Mouse (Mus musculus) lung, postnatal 0 days (tissue): ENCODE results near the gene Pnpla7. TPM values are rescaled to one million over a fixed set of nuclear protein-coding genes. Genes with fewer than 3 reads are reported as not detected.

ENCODE experiments used
- ATAC-seq: fragments of 200-750 bp; cut with Nextera tagmentation; 2 replicates; pipeline ENCODE4 v1.8.0; 2017; ENCODE audit warnings: moderate library complexity
- DNase-seq: peaks from one replicate; pipeline ENCODE4 v3.0.0-alpha.2; 2016; ENCODE audit warnings: low spot score
- H3K27ac ChIP-seq: fragments of 300-500 bp; sonication (generic); 2 replicates; pipeline ENCODE4 v1.5.1; 2014; ENCODE audit warnings: antibody characterized with exemption, mild to moderate bottlenecking, low read length, mixed read lengths
- H3K27me3 ChIP-seq: fragments of 300-500 bp; sonication (generic); replicated peaks from 2 replicates; pipeline ENCODE4 v1.6.1; 2014; ENCODE audit warnings: low read length, mixed read lengths; ENCODE audit not compliant: insufficient read depth
- H3K36me3 ChIP-seq: fragments of 300-500 bp; sonication (generic); 2 replicates; pipeline ENCODE4 v1.6.1; 2014; ENCODE audit warnings: low read length, mixed read lengths; ENCODE audit not compliant: insufficient read depth
- H3K4me1 ChIP-seq: fragments of 300-500 bp; sonication (generic); 2 replicates; pipeline ENCODE4 v1.6.1; 2014; ENCODE audit warnings: antibody characterized with exemption, low read depth, low read length, mixed read lengths; ENCODE audit not compliant: insufficient read depth
- H3K4me2 ChIP-seq: fragments of 300-500 bp; sonication (generic); replicated peaks from 2 replicates; pipeline ENCODE4 v1.6.1; 2014; ENCODE audit warnings: low read depth, mild to moderate bottlenecking, low read length, moderate library complexity, mixed read lengths
- H3K4me3 ChIP-seq: fragments of 300-500 bp; sonication (generic); 2 replicates; pipeline ENCODE4 v1.5.1; 2014; ENCODE audit warnings: low read depth, low read length
- H3K9ac ChIP-seq: fragments of 300-500 bp; sonication (generic); replicated peaks from 2 replicates; pipeline ENCODE4 v1.6.1; 2014; ENCODE audit warnings: low read depth, mild to moderate bottlenecking
- H3K9me3 ChIP-seq: fragments of 300-500 bp; sonication (generic); 2 replicates; pipeline ENCODE4 v1.6.1; 2016; ENCODE audit warnings: low read length, mixed read lengths
- CTCF ChIP-seq: IDR thresholded peaks from 2 replicates; pipeline ENCODE4 v1.5.1; 2016; ENCODE audit warnings: antibody characterized with exemption, mild to moderate bottlenecking
- EP300 ChIP-seq: IDR thresholded peaks from 2 replicates; pipeline ENCODE4 v1.6.1; 2016; ENCODE audit warnings: antibody characterized with exemption, mild to moderate bottlenecking, control low read depth
- WGBS: fragments of 180-500 bp; shearing (Covaris S2); extraction: QIAGEN DNeasy Blood & Tissue Kit; methylation state at CpG from one replicate; pipeline ENCODE4 v1.1.7; 2014; 5-methylcytosine and 5-hydroxymethylcytosine counted together
- polyA plus RNA-seq: library from polyadenylated mRNA; unstranded; fragments of >200 nt; fragmentation: Nextera tagmentation; extraction: Ambion mirVana; gene quantifications from 2 replicates; pipeline ENCODE4 v1.2.1, GENCODE M21; 2015

Pnpla7 gene
- polyA plus RNA-seq, 1 experiment from 2014 or later = 8.4 TPM

DNA sequence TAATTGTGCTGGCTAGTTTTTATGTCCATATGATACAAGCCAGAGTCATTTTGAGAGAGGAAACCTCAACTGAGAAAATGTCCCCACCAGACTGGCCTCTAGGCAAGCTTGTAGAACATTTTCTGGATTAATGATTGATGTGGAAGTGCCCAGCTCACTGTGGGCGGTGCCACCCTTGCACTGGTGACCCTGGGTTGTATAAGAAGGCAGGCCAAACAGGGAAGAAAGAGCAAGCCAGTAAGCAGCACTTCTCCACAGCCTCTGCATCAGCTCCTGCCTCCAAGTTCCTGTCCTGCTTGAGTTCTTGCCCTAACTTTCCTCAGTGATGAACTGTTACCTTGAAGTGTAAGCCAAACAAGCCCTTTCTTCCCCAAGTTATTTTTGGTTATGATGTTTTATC, 103.1 kb downstream of the Pnpla7 start:
- no peak overlapping the region for H3K4me2 ChIP-seq
- no peaks in the 10 kb centered on the region for H3K36me3 ChIP-seq
- no peak overlapping the region for H3K4me3 ChIP-seq
- H3K4me1 ChIP-seq = no peaks in the 10 kb centered on the region
- TF ChIP-seq EP300 (no peak), CTCF (no peak)
- DNase-seq (no peak), ATAC-seq (peak; percentile 28; the same call in 1 of the 2 replicates)
- no peaks in the 10 kb centered on the region for H3K27me3 ChIP-seq
- H3K9me3 ChIP-seq = no peaks in the 10 kb centered on the region
- no peak overlapping the region for H3K27ac ChIP-seq
- no peak overlapping the region for H3K9ac ChIP-seq
- 56% methylated on average over 1 of the region's 1 CpGs for WGBS

DNA sequence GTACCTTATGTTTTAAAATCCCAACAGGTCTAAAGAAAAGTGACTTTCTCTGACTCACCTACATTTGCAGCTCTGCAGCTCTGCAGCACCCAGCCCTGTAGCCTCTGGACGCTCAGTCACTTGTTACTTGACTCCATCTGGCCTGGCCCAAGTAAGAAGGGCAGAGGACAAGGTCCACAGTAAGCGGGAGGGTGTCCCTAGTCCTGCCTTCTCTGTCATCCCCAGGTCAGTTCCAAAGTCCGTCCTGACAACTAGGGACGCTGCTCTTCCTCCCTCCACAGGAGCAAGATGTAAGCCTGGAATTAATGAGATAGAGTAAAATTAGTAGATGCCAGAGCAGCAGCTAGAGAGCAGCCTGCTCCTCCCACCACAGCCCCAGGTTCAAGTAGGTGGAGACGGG, 104.2 kb downstream of the Pnpla7 start, which contains the start of gene Entpd8:
Entpd8 (plus strand) TSS at position 229 of the 400 bp plus-strand sequence.
- ATAC-seq = no peak
- H3K36me3 ChIP-seq = no peaks in the 10 kb centered on the region
- H3K9me3 ChIP-seq = no peaks in the 10 kb centered on the region
- no peak within 1 kb of the TSS for H3K4me2 ChIP-seq
- no peak within 1 kb of the TSS for H3K4me3 ChIP-seq
- no peak within 1 kb of the TSS for H3K9ac ChIP-seq
- no peaks in the 10 kb centered on the region for H3K27me3 ChIP-seq
- H3K4me1 ChIP-seq = no peaks in the 10 kb centered on the region
- no peak for DNase-seq
- no peak within 1 kb of the TSS for H3K27ac ChIP-seq
- TF ChIP-seq EP300 (no peak), CTCF (no peak)
- WGBS = 56% methylated on average over 5 of the region's 5 CpGs

DNA sequence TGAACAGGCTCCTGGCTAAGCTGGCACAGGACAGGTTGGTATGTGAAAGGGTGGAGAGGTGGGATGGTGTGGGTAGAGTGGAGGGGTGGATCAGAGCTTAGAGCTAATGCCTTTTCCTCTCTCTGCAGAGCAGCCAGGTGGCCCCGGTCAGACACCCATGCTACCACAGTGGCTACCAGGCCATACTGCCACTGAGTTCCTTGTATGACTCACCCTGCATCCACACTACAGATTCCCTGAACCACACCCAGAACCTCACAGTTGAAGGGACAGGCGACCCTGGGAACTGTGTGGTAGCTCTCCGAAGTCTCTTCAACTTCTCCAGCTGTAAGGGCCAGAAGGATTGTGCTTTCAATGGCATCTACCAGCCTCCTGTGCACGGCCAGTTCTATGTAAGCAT, 107.9 kb downstream of the Pnpla7 start:
- no peak for TF ChIP-seq EP300
- no peak for TF ChIP-seq CTCF
- Histone ChIP-seq H3K27me3 (no peaks in the 10 kb centered on the region), H3K4me1 (peaks cover 3% of the 10 kb centered on the region; the same call in 1 of the 2 replicates), H3K4me2 (no peak overlapping the region), H3K4me3 (no peak overlapping the region), H3K36me3 (no peaks in the 10 kb centered on the region), H3K9me3 (no peaks in the 10 kb centered on the region), H3K27ac (no peak overlapping the region), H3K9ac (no peak overlapping the region)
- DNase-seq (no peak), ATAC-seq (peak; percentile 32; the same call in 1 of the 2 replicates)
- 81% methylated on average over 4 of the region's 4 CpGs for WGBS

DNA sequence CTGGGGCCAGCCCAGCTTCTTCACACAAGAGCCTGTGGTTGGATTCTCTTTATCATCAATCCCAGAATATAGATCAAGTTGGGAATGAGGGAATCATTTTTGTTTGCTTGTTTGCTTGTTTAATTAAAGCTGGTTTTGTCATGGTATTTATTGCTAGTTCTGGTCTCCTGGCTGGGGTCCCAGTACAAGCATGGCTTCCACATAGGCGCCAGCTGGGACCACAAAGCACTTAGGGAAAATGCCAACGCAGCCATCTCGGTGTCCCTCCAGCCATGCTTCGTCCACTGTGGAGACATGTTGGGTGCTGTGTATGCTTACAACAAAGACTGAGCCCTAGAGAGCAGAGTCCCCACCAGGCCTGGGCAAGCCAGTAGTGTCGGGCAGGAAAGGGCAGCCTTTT, 109.7 kb downstream of the Pnpla7 start:
- Histone ChIP-seq H3K4me1 (peaks cover 3% of the 10 kb centered on the region; the same call in 1 of the 2 replicates), H3K4me2 (no peak overlapping the region), H3K4me3 (no peak overlapping the region), H3K27me3 (no peaks in the 10 kb centered on the region), H3K27ac (no peak overlapping the region), H3K9me3 (no peaks in the 10 kb centered on the region), H3K9ac (no peak overlapping the region), H3K36me3 (no peaks in the 10 kb centered on the region)
- 80% methylated on average over 5 of the region's 5 CpGs for WGBS
- TF ChIP-seq EP300 (no peak), CTCF (no peak)
- no peak for DNase-seq
- no peak for ATAC-seq

DNA sequence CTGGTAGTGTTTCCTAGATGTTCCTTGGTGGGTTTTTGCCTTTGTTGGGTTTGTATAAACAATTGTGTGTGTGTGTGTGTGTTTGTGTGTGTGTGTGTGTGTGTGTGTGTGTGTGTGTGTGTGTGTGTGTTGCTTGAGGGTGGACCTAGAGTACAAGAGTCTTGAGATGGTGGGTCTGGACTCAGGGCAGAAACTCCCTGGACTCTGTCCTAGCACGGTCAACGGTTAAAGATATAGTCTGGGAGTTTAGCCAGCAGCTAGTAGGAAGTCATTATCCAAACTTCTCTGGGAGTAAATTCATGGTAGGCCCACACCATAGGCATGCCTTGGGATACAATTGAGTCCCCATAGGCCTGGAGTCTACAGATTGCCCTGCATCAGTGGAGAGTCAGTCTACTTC, 112.0 kb downstream of the Pnpla7 start:
- no peaks in the 10 kb centered on the region for H3K36me3 ChIP-seq
- WGBS = 63% methylated on average over 2 of the region's 2 CpGs
- no peak overlapping the region for H3K4me3 ChIP-seq
- no peak for DNase-seq
- no peak overlapping the region for H3K4me2 ChIP-seq
- no peak overlapping the region for H3K27ac ChIP-seq
- H3K4me1 ChIP-seq = peaks cover 3% of the 10 kb centered on the region; the same call in 1 of the 2 replicates
- no peak overlapping the region for H3K9ac ChIP-seq
- no peaks in the 10 kb centered on the region for H3K9me3 ChIP-seq
- H3K27me3 ChIP-seq = no peaks in the 10 kb centered on the region
- no peak for ATAC-seq
- TF ChIP-seq EP300 = no peak
- TF ChIP-seq CTCF = no peak

DNA sequence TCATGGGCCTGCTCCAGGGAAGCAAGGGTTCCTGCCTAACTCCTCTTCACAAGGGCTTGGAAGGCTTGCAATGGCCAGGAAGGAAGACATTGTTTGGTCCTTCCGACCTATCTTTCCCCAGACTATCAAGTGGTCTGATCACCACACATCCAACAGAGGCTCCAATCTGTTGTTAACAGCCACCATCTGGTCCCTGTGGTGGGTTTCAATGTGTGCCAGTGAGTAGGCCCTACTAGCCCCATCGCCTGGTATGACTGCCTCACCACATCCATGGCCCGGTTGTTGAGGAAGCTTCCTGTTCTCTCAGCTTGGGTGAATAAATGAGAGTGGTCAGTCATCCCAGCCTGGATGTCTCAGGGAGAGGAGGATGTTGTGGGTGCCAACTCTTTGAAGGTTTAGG, 112.8 kb downstream of the Pnpla7 start:
- whole genome bisulfite sequencing = 69% methylated on average over 3 of the region's 3 CpGs
- Histone ChIP-seq H3K9ac (no peak overlapping the region), H3K27ac (no peak overlapping the region), H3K4me2 (no peak overlapping the region), H3K9me3 (no peaks in the 10 kb centered on the region), H3K27me3 (no peaks in the 10 kb centered on the region), H3K36me3 (no peaks in the 10 kb centered on the region), H3K4me3 (no peak overlapping the region), H3K4me1 (peaks cover 3% of the 10 kb centered on the region; the same call in 1 of the 2 replicates)
- TF ChIP-seq EP300 = no peak
- no peak for TF ChIP-seq CTCF
- ATAC-seq = no peak
- DNase-seq = no peak

DNA sequence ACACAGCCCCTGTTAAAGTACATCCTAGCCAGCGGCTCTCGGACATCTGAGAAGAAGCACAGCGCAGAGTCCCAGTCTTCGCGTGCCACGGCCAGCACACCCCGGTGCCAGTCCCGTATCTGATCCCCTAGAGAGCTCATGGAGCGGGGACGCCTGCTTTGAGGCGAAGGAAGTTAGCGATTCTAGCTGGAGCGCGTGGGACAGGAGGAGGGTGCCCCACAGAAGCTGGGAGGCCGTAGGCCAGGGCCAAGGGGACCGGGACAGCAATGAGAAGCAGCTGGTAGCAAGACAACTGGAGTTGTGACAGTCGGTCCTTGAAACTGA, 118.9 kb downstream of the Pnpla7 start:
- WGBS = 38% methylated on average over 17 of the region's 17 CpGs
- H3K9ac ChIP-seq = no peak overlapping the region
- no peaks in the 10 kb centered on the region for H3K27me3 ChIP-seq
- no peak for DNase-seq
- H3K27ac ChIP-seq = no peak overlapping the region
- no peak for TF ChIP-seq CTCF
- TF ChIP-seq EP300 = no peak
- H3K36me3 ChIP-seq = no peaks in the 10 kb centered on the region
- ATAC-seq = peak; percentile 42
- H3K4me1 ChIP-seq = no peaks in the 10 kb centered on the region
- peak overlapping the region; percentile 37 for H3K4me2 ChIP-seq
- no peak overlapping the region; the same call in 1 of the 2 replicates for H3K4me3 ChIP-seq
- H3K9me3 ChIP-seq = no peaks in the 10 kb centered on the region
